Mouse (Mus musculus): ENCODE data around the gene Cops3.

Gene Cops3

GRCm38 (mm10) chr11:59810480-59811158, 29.0 kb downstream of the Cops3 start:
- no peak for DNase-seq (ENCODE audit: low spot score)

DNA sequence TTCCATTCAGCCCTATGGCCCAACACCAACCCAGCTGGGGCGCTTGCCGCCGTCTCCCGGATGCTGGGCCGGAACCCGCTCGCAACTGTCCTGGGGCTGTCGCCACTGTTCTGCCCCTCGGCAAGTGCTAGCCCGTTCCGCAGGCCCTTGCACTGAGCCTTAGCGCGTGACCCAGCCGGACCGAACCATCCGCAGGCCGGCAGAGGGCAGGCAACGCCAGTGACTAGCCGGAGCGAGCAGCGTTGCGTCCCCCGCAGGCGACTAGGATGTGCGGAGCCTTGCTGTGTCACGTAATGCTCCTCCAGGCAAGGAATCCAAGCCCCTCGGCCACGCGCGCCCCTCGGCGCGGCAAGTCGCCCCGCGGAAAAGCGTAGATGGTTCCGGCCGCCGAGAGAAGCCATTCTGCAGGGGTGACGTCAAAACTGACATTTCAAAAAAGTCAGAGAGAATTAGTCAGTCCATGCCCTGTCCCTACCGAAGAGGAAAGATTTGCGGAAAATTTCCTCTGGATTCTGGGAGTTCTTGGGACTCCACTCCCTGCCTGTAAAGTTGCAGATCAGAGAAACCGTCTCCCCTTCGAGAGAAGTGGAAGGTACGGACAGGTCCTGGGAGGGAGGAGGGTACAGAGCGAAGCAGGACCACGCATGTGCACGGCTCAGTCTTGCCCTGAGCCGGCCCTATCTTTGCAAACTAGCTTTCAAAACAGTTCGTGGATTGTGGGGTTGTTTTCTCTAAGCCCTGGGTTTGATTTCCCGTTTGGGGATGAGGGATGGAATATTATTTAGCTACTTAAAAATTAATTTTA, 29.8 kb downstream of the Cops3 start, which contains the start of gene Flcn:
Gene Flcn (minus strand): TSS at position 347 of the 805 bp plus-strand sequence.
- DNase-seq (ENCODE audit: low spot score), result peak; percentile 84

DNA sequence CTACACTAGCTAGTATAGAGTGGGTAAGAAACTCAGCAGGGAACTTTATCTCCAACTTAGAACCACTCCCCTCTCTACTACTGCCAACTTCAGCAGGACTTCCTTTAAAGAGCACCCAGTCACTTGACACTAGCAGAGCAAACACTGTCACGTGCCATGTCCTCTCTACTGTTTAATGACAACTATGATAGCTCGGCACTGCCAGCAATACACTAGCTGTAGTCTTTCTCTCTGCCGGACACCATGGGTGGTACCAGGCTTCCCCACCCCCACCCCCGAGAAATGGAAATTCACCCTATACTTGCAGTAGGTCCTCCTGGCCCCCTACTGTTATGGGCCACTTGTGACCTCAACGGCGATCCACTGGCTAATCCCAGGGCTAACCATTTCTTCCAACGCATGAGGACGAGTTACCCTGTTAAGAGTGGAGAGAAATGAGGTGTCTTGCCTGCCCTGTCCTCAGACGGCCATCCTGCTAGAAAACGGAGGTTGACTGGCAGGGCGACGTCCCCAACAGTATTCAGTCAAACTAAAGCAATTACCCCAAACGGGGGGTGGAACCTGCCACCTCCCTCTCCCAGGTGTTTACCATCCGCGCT, 30.5 kb downstream of the Cops3 start:
- DNase-seq (ENCODE audit: low spot score), result no peak

DNA sequence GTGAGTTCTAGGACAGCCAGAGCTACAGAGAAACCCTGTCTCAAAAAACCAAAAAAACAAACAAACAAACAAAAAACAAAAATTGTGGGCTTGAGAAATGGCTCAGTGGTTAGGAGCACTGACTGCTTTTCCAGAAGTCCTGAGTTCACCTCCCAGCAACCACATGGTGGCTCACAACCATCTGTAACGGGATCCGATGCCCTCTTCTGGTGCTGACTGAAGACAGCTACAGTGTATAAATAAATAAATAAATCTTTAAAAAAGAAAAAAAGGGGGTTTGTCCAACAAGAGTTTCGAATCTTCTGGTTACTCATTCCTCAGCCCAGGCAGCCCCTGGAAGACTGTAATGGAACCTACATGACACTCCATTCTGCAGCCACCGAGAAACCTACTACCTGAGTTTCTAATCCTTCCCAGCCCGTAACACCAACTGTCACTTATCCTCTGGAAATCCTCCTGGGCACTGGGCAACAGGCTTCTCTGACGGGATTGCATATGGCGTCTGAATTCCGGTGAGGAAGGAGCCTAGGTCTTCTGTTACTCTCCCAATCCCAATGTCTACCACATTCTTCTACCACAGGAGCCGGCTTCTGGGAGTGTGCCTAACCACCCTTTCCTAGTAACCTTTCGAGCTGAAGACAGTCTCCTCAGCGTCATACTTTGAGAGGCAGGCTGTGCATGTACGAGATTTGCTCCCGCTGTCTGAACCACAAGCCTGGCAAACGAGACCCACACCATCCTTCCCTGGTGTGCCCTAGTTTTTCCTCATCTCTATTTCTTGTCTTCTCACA, 31.3 kb downstream of the Cops3 start:
- DNase-seq (ENCODE audit: low spot score), result no peak

DNA sequence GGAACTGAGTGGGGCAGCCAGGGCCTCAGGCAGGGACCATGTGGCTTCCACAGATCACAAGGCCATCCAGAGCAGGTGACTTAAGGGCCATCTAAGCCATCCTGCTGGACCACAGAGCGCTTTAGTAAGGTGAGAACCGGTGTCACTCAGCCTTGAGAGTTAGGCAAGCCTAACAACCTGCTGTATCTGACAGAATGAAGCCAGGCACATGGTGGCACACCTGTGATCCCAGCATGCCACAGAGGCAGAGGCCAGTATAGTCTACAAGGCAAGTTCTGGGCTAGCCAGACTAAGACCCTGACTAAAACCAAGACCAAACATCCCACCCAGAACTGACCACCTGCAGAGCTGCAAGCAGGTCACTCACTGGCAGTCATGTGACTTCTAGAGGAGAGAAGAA, 34.0 kb downstream of the Cops3 start:
- no peak for DNase-seq (ENCODE audit: low spot score)

DNA sequence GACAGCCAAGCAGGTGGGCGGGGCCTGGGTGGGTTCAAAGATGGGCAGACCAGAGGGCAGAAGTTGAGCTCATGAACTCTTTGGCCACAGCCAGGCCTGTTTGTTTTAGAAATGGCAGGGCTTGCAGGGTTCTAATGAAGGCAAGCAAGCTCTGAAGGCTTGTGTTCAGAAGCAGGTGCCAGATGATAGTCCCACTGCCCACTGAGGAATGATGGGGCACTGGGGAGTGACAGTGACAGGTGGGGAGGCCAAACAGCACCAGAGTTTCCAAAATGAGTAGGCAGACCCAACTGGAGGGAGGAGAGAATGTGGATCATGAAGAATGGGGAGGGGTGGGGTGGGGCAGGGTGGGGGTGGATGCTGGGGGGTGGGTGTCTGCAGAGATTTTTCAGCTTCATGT, 34.4 kb downstream of the Cops3 start:
- no peak for DNase-seq (ENCODE audit: low spot score)

DNA sequence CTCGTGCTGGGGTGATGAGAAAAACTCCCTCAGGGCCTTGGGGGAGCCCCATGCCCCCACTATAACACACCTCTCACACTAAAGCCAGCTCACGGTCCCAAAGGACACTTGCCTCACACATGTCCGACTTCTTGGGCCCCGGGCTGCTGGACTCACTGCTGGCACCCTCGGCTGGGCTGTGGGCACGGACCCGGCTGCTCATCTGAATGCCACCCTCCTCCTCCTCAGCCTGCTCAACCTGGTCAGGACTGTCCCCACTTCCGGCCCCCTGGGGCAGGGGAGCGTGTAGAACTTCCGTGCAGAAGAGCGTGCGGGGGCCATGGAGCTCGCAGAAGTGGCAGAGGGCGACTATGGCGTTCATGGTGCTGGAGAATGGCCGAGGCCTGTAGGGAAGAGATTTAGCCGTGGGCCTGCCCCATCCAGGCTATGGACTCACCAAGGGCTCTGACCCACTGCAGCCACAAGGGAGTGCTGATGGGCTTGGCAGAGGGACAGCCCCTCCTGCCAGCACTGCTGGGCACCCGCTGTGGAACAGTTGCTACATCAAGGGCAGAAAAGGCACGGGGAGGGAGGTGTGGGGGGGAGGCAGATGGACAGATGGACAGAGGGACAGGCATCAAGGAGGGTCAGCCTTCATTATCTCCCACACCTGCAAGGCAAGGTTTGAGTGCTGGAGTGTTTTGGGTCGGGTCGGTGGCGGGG, 35.1 kb downstream of the Cops3 start:
- DNase-seq (ENCODE audit: low spot score), result no peak

- no peak for DNase-seq (ENCODE audit: low spot score)
These were observed 36.1 kb downstream of the Cops3 start for GRCm38 (mm10) chr11:59803516-59803915.

DNA sequence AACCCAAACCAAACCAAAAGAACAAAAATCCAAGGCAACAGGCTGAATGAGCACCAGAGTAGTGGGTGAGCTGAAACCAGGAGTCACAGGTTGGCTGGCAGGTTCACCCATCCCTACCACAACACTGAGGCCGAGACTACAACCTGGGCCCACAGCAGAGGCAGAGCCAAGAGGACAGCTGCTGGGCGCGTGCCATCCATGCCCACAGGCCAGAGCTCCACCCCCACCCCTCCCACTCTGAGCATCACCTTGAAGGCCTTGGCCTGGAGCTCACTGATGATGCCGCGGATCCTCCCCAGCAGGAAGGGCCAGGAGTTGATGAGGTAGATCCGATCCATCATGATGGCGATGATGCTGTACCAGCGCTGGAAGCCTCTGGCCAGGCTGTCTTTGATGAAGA, 37.8 kb downstream of the Cops3 start:
- DNase-seq (ENCODE audit: low spot score), result no peak

DNA sequence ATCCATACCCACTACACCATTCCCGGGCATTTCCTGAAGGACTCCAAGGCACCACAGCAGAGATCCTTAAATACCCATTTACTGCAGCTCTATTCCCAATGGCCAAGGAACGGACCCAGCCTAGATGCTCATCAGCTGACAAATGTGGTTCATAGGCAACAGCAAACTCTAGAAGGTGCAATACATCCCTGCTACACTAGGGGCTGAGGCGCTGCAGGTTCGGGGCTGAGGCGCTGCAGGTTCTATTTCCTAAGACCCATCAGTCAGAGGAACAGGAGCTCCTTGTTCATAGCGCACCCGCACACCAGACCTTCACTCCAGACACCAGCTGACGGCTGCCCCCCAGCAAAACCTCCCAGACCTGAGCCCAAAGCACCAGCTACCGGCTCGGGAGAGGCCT, 39.2 kb downstream of the Cops3 start:
- no peak for DNase-seq (ENCODE audit: low spot score)

GRCm38 (mm10) chr11:59793390-59793789, 46.2 kb downstream of the Cops3 start:
- DNase-seq (ENCODE audit: low spot score), result no peak

GRCm38 (mm10) chr11:59789311-59789710, 50.3 kb downstream of the Cops3 start:
- DNase-seq (ENCODE audit: low spot score), result no peak

DNA sequence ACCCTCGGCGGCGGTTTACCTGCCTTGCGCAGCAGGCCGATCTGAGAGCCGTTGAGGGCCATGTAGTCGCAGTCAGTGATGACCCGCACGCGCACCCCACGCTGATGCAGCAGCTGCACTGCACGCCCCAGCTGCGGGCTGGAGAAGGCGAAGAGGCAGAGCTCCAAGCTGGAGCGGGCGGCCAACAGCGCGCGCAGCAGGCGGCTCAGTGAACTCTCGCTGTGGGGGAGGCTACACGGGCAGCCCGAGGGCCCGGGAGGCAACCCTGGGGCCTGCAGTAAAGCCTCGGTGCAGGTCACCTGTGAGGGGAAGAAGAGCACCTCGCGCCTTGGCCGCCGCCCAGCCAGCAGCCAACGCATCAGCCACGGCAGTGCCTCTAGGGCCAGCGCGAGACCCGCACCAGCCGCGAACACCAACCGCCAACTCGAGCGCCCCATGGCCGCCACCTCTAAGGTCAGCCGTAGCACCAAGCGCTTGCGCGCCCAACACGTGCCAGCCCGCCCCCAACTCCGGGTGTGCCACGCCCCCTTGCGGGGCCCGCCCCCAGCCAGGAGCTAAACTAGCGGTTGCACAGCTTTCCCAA, 52.3 kb downstream of the Cops3 start, which contains the start of gene Pld6:
Gene Pld6 (minus strand): TSS at position 447 of the 583 bp plus-strand sequence.
- peak; percentile 67 for DNase-seq (ENCODE audit: low spot score)

GRCm38 (mm10) chr11:59786444-59787198, 53.0 kb downstream of the Cops3 start:
- no peak for DNase-seq (ENCODE audit: low spot score)

DNA sequence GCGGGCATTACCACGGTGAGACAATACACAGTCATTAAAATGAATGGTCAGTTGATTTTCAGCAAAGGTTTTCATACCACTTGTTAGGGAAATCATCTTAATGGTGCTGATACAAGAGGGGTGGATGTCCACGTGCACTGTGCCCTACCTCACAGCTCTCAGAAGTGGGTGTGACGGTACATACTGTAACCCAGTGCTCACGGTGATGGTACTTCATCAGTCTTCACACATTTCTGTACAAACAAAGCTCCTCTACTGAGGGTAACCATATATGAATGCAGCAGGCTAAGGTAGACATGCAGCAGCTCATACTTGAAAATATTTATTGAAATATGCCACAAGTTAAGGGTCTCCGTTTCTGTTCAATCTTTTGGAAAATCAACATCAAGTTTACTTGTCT, 56.0 kb downstream of the Cops3 start:
- DNase-seq (ENCODE audit: low spot score), result no peak

DNA sequence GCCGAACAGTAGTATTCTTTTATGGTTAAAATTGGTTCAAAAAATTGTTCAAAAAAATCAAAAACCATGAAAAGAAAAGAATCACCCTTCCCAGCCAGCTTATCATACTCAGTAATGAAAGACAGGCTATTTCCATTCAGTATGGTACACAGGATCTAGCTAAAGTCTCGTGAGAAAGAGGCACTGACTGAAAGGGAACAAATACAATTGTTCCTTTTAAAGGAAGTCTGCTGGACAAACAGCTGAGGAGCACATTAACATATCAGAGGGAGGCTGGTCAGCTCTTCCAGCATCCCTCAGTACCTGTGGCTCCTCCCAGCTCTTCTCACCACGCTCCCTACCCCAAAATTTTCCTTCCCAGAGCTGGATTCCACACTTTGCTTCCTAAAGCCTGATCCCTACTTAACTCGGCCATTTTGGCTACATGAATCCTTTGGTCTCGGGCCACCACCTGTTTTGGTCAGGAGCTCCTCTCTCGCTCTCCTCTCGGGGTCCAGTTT, 57.5 kb downstream of the Cops3 start:
- DNase-seq (ENCODE audit: low spot score), result no peak

- no peak for DNase-seq (ENCODE audit: low spot score)
These were observed 59.4 kb downstream of the Cops3 start for GRCm38 (mm10) chr11:59780241-59780640.

DNA sequence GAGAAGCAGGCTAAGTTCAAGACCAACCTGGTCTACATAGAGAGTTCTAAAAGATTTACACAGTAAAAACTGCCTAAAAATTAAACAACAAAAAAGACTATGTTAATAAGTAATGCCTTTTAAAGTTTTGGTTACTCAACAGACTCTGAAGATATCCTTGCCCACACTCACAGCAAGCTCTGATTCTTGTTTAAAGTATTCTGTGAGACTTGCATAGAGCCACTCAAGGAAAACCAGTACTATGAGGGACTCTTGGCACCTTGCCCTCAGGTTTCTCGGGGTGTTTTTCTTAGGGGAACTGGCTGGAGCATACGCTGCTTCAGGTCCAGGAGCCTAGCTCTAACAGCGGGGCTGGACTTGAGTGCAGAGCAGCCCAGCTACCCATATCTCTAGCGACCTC, 60.2 kb downstream of the Cops3 start:
- no peak for DNase-seq (ENCODE audit: low spot score)

GRCm38 (mm10) chr11:59778874-59779223, 60.8 kb downstream of the Cops3 start:
- DNase-seq (ENCODE audit: low spot score), result no peak

- DNase-seq (ENCODE audit: low spot score), result peak; percentile 71
These were observed 61.3 kb downstream of the Cops3 start for GRCm38 (mm10) chr11:59778181-59778873.

Measured in ovary, postnatal 36 days (tissue).